In genomic region chr1:157055288-157055831, GRCm38 (mm10) we compare ENCODE assay signal across 10 mouse cellular contexts. TPM values are rescaled to one million over a fixed set of nuclear protein-coding genes. Genes with fewer than 3 reads are reported as not detected.
DNase-seq lines count a peak whose midpoint lies in the region; ATAC-seq lines count a peak whose summit lies in the region.
"Had no signal": no experiment of that assay in that cellular context is flagged by ENCODE, and none has a peak within 500 bp of the region (broad histone marks: within the 10 kb centered on the region; RNA-seq: fewer than 3 reads in every experiment).

No protein-coding gene starts in this region.

- peak; percentile 88 for ATAC-seq in heart, embryonic 16.5 days (replicated peaks; ENCODE audit: extremely low read depth, insufficient read depth, low FRiP score)
- ATAC-seq in common myeloid progenitor, adult 5-6 weeks (replicated peaks; ENCODE audit: low read depth, poor library complexity, severe bottlenecking) = peak; percentile 78
- ATAC-seq in hindbrain, embryonic 14.5 days (ENCODE audit: low FRiP score) = peak; percentile 72
- ATAC-seq in midbrain, embryonic 14.5 days (ENCODE audit: low FRiP score, low TSS enrichment) = peak; percentile 87

- H3K4me2 ChIP-seq in heart, embryonic 16.5 days (ENCODE audit: low read depth, low read length) = peak overlapping the region; percentile 53
- peak overlapping the region; percentile 18 for H3K4me2 ChIP-seq in hindbrain, embryonic 14.5 days (replicated peaks)
- peak overlapping the region; percentile 24 for H3K4me2 ChIP-seq in midbrain, embryonic 14.5 days (ENCODE audit: low read length)

- H3K36me3 ChIP-seq in heart, embryonic 16.5 days (ENCODE audit: control insufficient read depth, insufficient read depth) = no peaks in the 10 kb centered on the region
- H3K36me3 ChIP-seq in hindbrain, embryonic 14.5 days (replicated peaks; ENCODE audit: control insufficient read depth, insufficient read depth) = no peaks in the 10 kb centered on the region
- H3K36me3 ChIP-seq in midbrain, embryonic 14.5 days (ENCODE audit: control insufficient read depth, insufficient read depth, low read length) = no peaks in the 10 kb centered on the region

- H3K4me3 ChIP-seq in heart, embryonic 16.5 days (ENCODE audit: low read length) = peak overlapping the region; percentile 12; the same call in 1 of the 2 replicates
- no peak overlapping the region for H3K4me3 ChIP-seq in hindbrain, embryonic 14.5 days (replicated peaks; ENCODE audit: low read length)
- no peak overlapping the region for H3K4me3 ChIP-seq in midbrain, embryonic 14.5 days (replicated peaks; ENCODE audit: low read depth, low read length)

- DNase-seq in heart, postnatal 4 days = no peak
- peak; percentile 71 for DNase-seq in hindbrain, embryonic 14.5 days (ENCODE audit: low spot score)
- peak; percentile 87 for DNase-seq in midbrain, embryonic 14.5 days
- DNase-seq in spleen, postnatal 14 days (ENCODE audit: low spot score in 2 of 2) = no peak
- DNase-seq in thymus, postnatal 10 days (ENCODE audit: low spot score in 2 of 2) = no peak
- DNase-seq in kidney, adult 9 months = no peak
- DNase-seq: adrenal gland, postnatal 14 days; retina, postnatal 1 day had no signal

- H3K27me3 ChIP-seq in heart, embryonic 16.5 days (ENCODE audit: control insufficient read depth, insufficient read depth, low read length) = no peaks in the 10 kb centered on the region
- H3K27me3 ChIP-seq in hindbrain, embryonic 14.5 days (ENCODE audit: control insufficient read depth, insufficient read depth, low read length) = no peaks in the 10 kb centered on the region
- H3K27me3 ChIP-seq in midbrain, embryonic 14.5 days (ENCODE audit: control insufficient read depth, insufficient read depth, low read length) = no peaks in the 10 kb centered on the region

- H3K9me3 ChIP-seq in heart, embryonic 16.5 days (replicated peaks; ENCODE audit: control insufficient read depth, low read length) = 0 out of 2 replicates have a peak, but pooled peaks cover 2% of the 10 kb centered on the region
- no peaks in the 10 kb centered on the region for H3K9me3 ChIP-seq in hindbrain, embryonic 14.5 days (ENCODE audit: control insufficient read depth, low read length)
- no peaks in the 10 kb centered on the region for H3K9me3 ChIP-seq in midbrain, embryonic 14.5 days (ENCODE audit: control insufficient read depth, low read length)

- peaks cover 25% of the 10 kb centered on the region for H3K4me1 ChIP-seq in heart, embryonic 16.5 days (ENCODE audit: control insufficient read depth, insufficient read depth, low read length)
- H3K4me1 ChIP-seq in hindbrain, embryonic 14.5 days (replicated peaks; ENCODE audit: control insufficient read depth, insufficient read depth, low read length) = peaks cover 24% of the 10 kb centered on the region
- H3K4me1 ChIP-seq in midbrain, embryonic 14.5 days (ENCODE audit: control insufficient read depth, insufficient read depth, low read length) = peaks cover 31% of the 10 kb centered on the region

- WGBS in heart, embryonic 16.5 days = 15% methylated on average over 11 of the region's 11 CpGs
- 13% methylated on average over 11 of the region's 11 CpGs for WGBS in hindbrain, embryonic 14.5 days
- 13% methylated on average over 11 of the region's 11 CpGs for WGBS in midbrain, embryonic 14.5 days

- peak overlapping the region; percentile 8; the same call in 1 of the 2 replicates for H3K9ac ChIP-seq in heart, embryonic 16.5 days (ENCODE audit: low read length)
- peak overlapping the region; percentile 45 for H3K9ac ChIP-seq in hindbrain, embryonic 14.5 days
- H3K9ac ChIP-seq in midbrain, embryonic 14.5 days (replicated peaks; ENCODE audit: low read length) = peak overlapping the region; percentile 30; the same call in 1 of the 2 replicates

- peak overlapping the region; percentile 87 for H3K27ac ChIP-seq in heart, embryonic 16.5 days (ENCODE audit: low read length)
- H3K27ac ChIP-seq in hindbrain, embryonic 14.5 days = peak overlapping the region; percentile 82
- peak overlapping the region; percentile 85 for H3K27ac ChIP-seq in midbrain, embryonic 14.5 days (replicated peaks; ENCODE audit: low read depth, low read length)

RNA-seq across cellular contexts. Expression of gene Tex35, which starts 53.1 kb away (rescaled TPM):
- not detected in 2 replicates for polyA plus RNA-seq in heart, embryonic 16.5 days (2015; fragmentation: Nextera tagmentation; extraction: Ambion mirVana)
- under 1 TPM; 0.43 to 0.79 TPM for total RNA-seq in heart, postnatal 4 days (2021)
- not detected in 2 replicates for total RNA-seq in common myeloid progenitor, adult 5-6 weeks (2017)
- polyA plus RNA-seq in hindbrain, embryonic 14.5 days (2014; fragmentation: Nextera tagmentation; extraction: Ambion mirVana) = not detected in 2 replicates
- not detected in 2 replicates for polyA plus RNA-seq in midbrain, embryonic 14.5 days (2014; fragmentation: Nextera tagmentation; extraction: Ambion mirVana)
- total RNA-seq: adrenal gland, postnatal 14 days had no signal

Comparison
In these comparisons a context has a peak if more than half of its experiments do, and no peak if none do; other contexts are left out.
1. DNase-seq: peak in hindbrain, embryonic 14.5 days (single experiment) and midbrain, embryonic 14.5 days (single experiment); none in heart, postnatal 4 days (single experiment), spleen, postnatal 14 days (0 of 2), thymus, postnatal 10 days (0 of 2) and kidney, adult 9 months (single experiment).
2. Peak in every context shown above with its lines, with median percentiles within 50 percentile points of each other: ATAC-seq, H3K27ac ChIP-seq, H3K4me2 ChIP-seq and H3K9ac ChIP-seq.